Mouse (Mus musculus) left cerebral cortex, postnatal 25 days (tissue): ENCODE measurements around the gene Tex29. TPM values are rescaled to one million over a fixed set of nuclear protein-coding genes. Genes with fewer than 3 reads are reported as not detected.

Source experiments
- DNase-seq, 2 experiments: peaks; one replicate each; pipeline ENCODE4 v3.0.0; 2022; ENCODE audit warnings: low spot score in 2 of 2, mixed read lengths in 1 of 2
- intact Hi-C: fragments of 180-260 bp; cut with DNase I; formaldehyde crosslinking; loops from one replicate; pipeline ENCODE4 v1.15.1; 2025
- total RNA-seq, 2 experiments: library from RNA; stranded (reverse); gene quantifications; 2 replicates each; pipeline ENCODE4 v1.2.3; 2021

Gene Tex29
- 1 to 10 TPM in 1 of 2 experiments, under 1 TPM in 1; 0.89 to 1.3 TPM for total RNA-seq

- DNase-seq = no peak
- intact Hi-C loops = no loop called here
Observed at GRCm38 (mm10) chr8:11840174-11840573, at the start of gene Tex29. Tex29 (plus strand) TSS chr8:11840474.

- intact Hi-C loops = no loop called here
- no peak for DNase-seq
Observed at GRCm38 (mm10) chr8:11794956-11795355, 45.3 kb upstream of the Tex29 start.

- no peak for DNase-seq
- intact Hi-C loops = no loop called here
Observed at GRCm38 (mm10) chr8:11797128-11797527, 43.1 kb upstream of the Tex29 start.

- intact Hi-C loops = no loop called here
- peak in 1 of 2 experiments; percentile 81 for DNase-seq
Observed at GRCm38 (mm10) chr8:11797729-11798479, 42.4 kb upstream of the Tex29 start.

- no peak for DNase-seq
- intact Hi-C loops = no loop called here
Observed at GRCm38 (mm10) chr8:11798480-11798867, 41.8 kb upstream of the Tex29 start.

GRCm38 (mm10) chr8:11799098-11799497 lies 41.2 kb upstream of the Tex29 start:
- intact Hi-C loops = no loop called here
- no peak for DNase-seq

GRCm38 (mm10) chr8:11800481-11800880 lies 39.8 kb upstream of the Tex29 start:
- intact Hi-C loops = no loop called here
- DNase-seq = no peak

- intact Hi-C loops = no loop called here
Observed at GRCm38 (mm10) chr8:11801571-11801970, 38.7 kb upstream of the Tex29 start.

GRCm38 (mm10) chr8:11804914-11805313 lies 35.4 kb upstream of the Tex29 start:
- DNase-seq = no peak
- intact Hi-C loops = no loop called here

More at GRCm38 (mm10) chr8:11801571-11801970, 38.7 kb upstream of the Tex29 start:
- DNase-seq = no peak

- DNase-seq = no peak
Observed at GRCm38 (mm10) chr8:11806252-11806651, 34.0 kb upstream of the Tex29 start.

GRCm38 (mm10) chr8:11807361-11807760 lies 32.9 kb upstream of the Tex29 start:
- intact Hi-C loops = no loop called here
- no peak for DNase-seq

More at GRCm38 (mm10) chr8:11806252-11806651, 34.0 kb upstream of the Tex29 start:
- intact Hi-C loops = no loop called here

GRCm38 (mm10) chr8:11808047-11808446 lies 32.2 kb upstream of the Tex29 start:
- DNase-seq = no peak
- intact Hi-C loops = no loop called here

GRCm38 (mm10) chr8:11810426-11810825 lies 29.8 kb upstream of the Tex29 start:
- intact Hi-C loops = no loop called here
- no peak for DNase-seq

- DNase-seq = no peak
- intact Hi-C loops = no loop called here
Observed at GRCm38 (mm10) chr8:11813801-11814200, 26.5 kb upstream of the Tex29 start.

GRCm38 (mm10) chr8:11815206-11815605 lies 25.1 kb upstream of the Tex29 start:
- no peak for DNase-seq
- intact Hi-C loops = no loop called here

GRCm38 (mm10) chr8:11820136-11820535 lies 20.1 kb upstream of the Tex29 start:
- intact Hi-C loops = no loop called here
- no peak for DNase-seq

- intact Hi-C loops = no loop called here
- DNase-seq = no peak
Observed at GRCm38 (mm10) chr8:11820568-11820967, 19.7 kb upstream of the Tex29 start.

- intact Hi-C loops = no loop called here
- DNase-seq = no peak
Observed at GRCm38 (mm10) chr8:11821451-11822206, 18.6 kb upstream of the Tex29 start.

GRCm38 (mm10) chr8:11822550-11823060 lies 17.7 kb upstream of the Tex29 start:
- intact Hi-C loops = no loop called here

GRCm38 (mm10) chr8:11825756-11826155 lies 14.5 kb upstream of the Tex29 start:
- DNase-seq = no peak
- intact Hi-C loops = no loop called here

More at GRCm38 (mm10) chr8:11822550-11823060, 17.7 kb upstream of the Tex29 start:
- DNase-seq = peak in 1 of 2 experiments; percentile 36

GRCm38 (mm10) chr8:11827312-11827711 lies 13.0 kb upstream of the Tex29 start:
- intact Hi-C loops = no loop called here
- DNase-seq = no peak
